Mouse (Mus musculus) embryo, embryonic 10.5 days (tissue): ENCODE data around the gene Slc25a17.

Experiments used
- DNase-seq: peaks from one replicate; pipeline ENCODE4 v3.0.0-alpha.2; 2015; ENCODE audit warnings: low spot score

Gene Slc25a17

DNA sequence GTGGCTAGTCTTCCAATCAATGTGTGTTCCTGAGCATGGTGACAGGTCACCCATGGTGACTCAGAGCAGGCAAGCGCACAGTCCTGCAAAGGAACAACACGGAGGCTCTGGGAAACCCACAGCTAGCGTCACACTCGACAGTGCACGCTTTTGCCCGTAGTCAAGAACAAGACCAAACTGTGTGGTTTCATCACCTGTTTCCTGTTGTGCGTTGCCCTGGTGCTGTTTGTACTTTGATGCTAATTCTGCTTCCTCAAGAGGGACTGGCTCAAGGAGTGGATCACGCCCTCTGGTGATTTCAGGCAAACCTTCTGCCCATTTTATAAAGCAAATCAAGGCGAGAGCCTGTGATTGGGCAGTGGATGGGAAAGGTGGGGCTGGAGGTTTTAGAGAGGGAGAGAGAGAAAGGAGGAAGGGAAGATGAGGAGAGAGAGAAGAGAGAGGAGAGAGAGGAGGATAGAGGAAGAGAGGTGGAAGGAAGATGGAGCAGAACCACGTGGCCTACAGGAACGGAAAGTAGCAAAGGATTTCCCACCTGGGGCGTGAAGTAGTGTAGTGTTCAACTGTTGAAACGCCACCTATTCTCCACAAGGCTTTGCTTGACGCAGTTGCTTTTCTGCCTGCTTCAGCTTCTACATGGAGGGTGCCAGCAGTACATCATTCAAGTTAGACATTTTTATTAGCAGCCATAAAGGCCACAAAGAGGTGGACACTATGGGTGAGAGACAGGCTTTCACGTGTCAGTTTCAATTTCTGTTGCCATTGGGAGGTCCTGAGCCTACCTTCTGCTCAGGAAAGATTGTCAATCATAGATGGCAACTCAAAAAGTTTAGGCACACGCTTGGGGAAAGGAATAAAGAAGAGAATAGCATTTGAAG is 59.2 kb downstream of the Slc25a17 start:
- DNase-seq = no peak

DNA sequence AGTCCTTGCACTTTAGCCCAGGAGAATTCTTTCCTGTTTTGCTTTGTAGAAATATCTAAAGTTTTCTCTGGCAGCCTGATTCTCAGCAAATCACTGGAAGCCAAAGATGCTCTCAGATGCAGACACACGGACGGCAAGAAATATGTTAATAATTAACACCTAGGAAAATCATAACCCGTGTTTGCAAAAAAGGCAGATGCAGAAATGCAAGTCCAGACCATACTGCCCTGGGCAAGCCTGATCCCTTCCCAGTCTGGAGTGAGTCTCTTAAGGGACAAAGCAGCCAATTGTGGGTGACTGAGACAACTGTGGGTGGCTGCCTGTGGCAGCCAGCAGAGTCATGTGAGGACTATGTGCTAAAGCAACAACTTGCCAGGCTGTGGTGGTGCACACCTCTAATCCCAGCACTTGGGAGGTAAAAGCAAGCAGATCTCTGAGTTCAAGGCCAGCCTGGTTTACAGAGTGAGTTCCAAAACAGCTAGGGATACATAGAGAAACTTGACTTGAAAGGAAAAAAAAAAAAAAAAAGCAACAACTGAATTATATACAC is 60.0 kb downstream of the Slc25a17 start:
- no peak for DNase-seq

DNA sequence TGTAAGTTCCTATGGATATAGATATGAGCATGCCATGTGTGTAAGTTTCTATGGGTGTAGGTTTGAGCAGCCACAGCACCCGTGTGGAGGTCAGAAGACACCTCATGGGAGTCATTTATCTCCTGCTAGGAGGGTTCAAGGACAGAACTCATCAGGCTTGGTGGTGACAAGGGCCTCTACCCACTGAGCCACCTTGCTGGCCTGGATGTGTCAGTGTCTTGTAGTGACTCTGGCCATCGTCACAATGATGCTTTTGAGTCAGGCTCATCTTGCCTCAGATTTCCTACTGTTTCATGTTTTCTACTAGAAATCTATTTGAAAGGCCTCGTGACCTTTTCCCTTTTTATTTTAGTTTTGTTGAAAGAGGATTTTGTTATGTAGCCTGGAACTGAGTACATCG is 61.1 kb downstream of the Slc25a17 start:
- no peak for DNase-seq

DNA sequence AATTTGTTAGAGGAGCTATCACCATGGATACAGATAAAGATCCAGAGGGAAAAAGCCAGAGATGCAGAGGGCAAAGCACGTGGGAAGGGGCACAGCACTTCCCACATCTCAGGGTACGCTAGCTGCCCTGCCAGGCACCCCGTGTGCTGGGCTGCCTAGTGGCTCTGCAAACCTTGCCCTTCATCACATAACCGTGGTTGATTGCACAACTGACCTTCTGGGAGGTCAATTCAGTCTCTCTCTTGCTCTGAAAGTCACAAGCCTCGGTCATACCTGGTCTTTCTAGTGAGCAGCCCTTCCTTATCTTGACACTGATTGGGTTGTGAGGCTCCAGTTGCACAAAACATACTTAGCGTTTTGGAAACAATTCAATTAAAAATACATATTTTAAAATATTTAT is 62.4 kb downstream of the Slc25a17 start:
- DNase-seq = no peak

DNA sequence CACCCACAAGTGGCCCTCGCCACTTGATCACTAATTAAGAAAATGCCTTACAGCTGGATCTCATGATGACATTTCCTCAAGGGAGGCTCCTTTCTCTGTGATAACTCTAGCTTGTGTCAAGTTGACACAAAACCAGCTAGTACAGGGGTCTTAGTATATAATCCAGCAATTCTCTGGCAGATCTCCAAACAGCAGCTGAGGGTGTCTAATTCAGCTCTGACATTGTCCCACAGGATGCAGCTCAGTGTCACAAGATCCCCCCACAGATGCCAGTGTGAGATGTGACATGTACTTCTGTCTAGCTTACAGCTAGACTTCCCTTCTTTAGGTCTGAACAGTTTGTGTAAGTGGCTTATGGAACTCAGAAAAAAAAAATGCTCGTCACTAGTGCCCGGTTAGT is 63.1 kb downstream of the Slc25a17 start:
- DNase-seq = no peak

DNA sequence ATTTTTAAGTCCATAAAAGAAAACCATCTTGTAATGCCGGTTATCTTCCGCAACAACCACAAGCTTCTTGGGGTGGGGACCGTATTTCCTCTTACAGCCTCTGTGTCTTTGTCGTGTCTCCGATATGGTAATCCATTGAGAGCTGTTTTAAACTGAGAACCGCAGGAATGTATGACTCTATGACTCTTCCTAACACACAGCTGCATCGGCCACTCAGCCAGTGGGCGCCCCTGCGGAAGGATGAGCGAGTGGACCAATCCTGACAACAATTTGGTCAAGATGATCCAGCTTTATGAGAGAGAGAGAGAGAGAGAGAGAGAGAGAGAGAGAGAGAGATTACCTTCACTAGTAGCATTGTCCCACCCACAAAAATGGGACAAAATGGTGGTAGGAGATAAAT is 65.7 kb downstream of the Slc25a17 start:
- DNase-seq = no peak

DNA sequence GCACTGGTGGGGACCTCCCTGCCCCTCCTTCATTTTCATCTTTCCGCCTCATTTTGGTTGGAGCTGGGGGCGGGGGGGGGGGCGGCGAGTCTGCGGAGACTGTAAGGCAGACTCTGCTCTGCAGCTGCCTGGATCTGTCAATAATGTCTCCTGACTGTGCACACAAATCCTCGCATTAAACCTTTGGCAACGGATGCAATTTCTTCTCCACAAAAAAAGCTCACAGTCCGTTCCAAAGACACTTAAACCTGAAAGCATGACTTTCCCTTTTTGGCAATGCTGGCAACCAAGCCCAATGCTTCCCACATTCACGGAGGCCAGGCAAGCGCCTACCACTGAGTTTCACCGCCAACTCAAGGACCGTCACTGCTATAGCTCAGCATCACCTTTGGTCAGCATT is 66.2 kb downstream of the Slc25a17 start:
- DNase-seq = no peak

DNA sequence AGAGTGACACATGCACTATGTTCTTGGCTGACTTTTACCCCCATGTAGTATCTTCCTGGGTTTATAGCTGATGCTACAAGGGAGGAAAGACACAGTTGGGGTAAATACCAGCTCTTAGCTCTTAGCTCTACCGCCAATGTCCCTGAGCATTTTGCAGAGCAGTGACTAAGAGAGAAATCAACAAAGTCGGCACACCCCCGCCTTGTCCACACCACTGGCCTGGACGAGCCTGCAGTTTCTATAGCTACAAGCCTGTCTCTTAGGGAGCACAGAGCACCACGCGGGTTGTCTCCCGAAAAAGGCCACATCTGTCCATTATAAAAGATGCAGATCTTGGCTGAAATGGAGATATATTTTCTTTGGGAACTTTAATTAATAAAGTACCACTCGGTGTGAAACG is 69.9 kb downstream of the Slc25a17 start:
- no peak for DNase-seq

DNA sequence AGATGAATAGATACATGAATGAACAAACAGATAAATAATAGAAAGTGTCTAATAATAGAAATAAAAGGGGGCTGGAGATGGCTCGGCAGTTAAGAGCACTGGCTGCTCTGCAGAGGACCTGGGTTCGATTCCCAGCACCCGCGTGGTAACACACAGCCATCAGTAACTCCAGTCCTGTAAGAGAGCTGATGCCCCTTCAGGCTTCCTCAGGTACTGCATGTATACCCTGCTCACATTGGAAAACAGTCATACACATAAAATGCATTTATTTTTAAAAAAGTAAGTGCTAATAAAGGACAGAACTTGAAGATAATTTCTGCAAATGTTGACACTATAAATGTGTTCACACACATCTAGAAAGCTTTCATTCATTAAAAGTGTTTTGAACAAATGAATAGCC is 70.4 kb downstream of the Slc25a17 start:
- no peak for DNase-seq

DNA sequence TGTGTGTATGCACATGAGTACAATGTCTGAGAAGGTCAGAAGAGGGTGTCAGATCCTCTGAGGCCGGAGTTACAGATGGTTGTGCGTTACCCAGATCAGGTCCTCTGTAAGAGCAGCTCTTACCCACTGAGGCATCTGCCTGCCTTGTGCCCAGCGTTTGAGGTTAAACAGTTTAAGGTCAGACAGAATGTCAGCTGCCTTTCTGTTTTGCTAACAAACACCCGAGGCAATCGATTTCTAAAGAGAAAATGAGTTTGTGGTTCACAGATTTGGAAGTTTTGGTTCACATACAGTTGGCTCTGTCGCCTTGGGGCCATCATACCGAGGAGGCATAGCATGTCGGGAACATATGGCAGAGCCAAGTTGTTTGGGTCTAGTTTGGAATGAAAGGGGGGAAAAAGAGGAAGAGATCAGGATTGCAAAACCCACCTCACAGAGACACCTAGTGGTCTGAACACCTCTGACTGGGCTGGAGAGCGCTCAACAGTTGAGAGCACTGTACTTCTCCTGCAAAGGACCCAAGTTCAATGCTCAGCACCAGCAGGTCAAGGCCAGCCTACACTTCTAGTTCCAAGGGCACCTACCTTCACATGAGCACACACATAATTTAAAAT is 76.4 kb downstream of the Slc25a17 start:
- no peak for DNase-seq

DNA sequence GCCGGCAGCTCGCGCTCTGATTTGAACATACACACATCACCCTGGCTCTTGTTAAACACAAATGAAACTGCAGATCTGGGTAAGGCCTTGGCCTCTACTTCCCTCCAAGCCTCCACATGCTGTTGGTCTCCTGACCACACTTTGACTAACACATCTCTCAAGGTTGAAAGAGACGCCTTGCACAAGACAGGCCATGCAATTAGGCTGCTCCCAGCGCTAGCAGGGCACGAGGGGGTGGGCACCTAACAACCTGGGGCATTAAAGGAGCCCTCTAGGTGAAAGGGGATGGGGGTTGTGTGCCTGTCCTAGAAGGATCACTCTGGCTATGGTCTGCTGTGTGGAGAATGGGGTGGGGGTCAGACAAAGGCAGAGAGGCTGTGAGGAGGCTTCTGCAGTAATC is 81.9 kb downstream of the Slc25a17 start:
- no peak for DNase-seq

DNA sequence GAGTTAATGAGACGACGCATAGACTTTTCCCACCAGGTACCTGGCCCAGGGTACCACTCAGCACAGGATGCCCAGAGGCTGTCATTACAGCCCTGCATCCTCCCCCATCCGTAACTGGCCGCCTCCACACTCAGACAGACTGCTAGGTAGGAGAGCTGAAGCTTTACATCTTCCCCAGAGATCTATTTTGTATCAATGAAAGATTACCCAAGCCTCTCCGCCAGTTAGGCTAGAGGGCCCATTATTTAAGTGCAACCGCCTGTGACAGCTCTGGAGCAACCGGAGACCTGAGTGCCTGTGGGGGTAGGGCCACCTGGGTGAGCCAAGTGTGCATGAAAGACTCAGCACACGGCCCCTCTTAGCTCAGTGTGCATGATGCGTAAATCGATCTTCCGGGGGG is 82.7 kb downstream of the Slc25a17 start:
- peak; percentile 71 for DNase-seq

DNA sequence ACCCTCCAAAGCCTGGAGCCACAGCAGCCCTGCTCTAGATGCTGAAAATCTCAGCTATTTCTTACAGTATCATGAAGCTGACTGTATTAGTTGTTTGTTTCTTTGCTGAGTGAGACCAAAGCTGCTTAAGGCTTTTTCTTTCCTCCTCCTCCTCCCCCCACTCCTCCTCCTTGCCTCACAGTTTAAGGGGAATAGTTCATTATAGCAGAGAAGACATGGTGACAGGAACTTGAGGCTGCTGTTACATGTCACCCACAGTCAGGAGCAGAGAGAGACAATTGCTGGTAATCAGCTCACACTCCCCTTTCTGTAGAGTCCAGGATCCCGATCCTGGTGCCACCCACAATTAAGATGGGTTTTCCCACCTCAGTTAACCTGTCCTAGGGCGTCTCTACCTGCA is 87.3 kb downstream of the Slc25a17 start:
- DNase-seq = no peak

DNA sequence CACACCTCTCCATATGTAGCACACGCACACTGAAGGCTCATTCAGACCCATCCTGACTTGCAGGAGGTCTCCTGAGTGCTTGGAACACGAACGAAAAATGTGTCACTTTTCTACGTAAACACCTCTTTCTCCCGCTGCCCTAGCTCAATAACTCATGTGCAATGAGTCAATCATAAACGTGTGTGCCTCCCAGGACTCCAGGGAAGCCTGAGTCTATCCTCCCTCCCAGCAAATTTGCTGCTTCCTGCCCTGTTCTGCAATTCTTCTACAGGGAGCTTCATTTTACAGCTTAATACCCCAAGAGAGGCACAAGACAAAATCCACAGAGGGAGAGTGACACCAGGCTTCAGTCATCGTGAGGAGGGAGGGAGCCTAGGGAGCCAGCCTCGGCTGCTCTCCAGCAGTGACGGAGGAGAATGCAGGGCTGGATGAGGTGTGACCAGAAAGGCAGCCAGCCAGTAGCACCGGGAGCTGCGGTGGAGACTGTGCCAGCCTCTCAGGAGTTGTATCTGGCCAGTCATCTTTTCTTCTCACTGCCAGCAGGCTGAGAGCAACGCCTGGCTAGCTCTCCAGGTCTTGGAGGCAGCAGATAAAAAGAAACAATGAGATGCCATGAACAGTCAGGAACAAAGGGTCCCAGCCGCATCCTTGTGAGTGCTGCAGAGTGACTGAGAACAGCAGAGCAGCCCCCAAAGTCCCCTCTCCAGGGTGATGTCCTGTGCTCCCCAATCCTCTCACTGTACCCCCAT is 88.1 kb downstream of the Slc25a17 start:
- DNase-seq = peak; percentile 24
